Mouse (Mus musculus): ENCODE measurements at regions not wholly inside any gene's neighbourhood (a gene's known extent, or its start where the extent isn't known, plus 50 kb on each side); places are given as distances from the start of the nearest gene placed in this dataset.
A peak's percentile ranks its signal among the peaks of the same experiment; 100 is the strongest.
"Not testable (repeated sequence)": the region's sequence is repeated elsewhere in the genome, so short reads cannot be mapped to it uniquely, and the experiment has no call there.

DNA sequence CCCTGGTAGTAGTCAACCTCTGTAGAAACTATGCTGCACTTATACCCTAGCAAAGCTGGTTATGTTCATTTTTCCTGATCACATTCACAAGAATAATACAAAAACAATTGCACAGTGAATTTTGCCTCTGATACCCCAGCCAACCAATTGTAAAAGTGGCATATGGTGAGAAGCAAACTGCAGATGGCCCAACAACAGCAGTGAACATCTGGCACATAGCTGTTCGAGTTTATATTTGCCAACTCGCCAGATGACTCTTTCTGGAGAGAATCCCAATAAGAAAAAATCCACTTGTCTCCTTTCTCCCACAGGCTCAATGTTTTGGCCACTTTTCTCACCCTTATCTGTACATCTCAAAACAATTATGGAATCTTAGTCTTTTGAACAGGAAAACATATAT is 196.5 kb upstream of the Grik2 start:
- no peak for DNase-seq (ENCODE audit: low spot score in 2 of 2)

DNA sequence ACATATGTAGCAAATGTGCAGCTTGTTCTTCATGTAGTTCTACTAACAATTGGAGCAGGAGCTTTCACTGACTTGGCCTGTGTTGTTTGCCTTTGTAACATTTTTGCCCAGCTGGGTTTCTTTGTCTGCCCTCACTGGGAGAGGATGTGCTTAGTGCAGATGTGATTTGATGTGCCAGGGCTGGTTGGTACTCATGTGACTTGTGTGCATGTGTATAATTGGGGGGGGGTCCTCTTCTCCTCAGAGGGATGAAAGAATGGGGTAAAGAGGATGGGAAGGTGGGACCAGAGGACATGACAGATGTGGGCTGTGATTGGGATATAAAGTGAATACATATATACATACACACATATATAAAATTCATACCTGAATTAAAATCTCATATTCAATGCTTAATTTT is 163.9 kb upstream of the Grik2 start:
- DNase-seq (ENCODE audit: low spot score in 2 of 2): no peak

DNA sequence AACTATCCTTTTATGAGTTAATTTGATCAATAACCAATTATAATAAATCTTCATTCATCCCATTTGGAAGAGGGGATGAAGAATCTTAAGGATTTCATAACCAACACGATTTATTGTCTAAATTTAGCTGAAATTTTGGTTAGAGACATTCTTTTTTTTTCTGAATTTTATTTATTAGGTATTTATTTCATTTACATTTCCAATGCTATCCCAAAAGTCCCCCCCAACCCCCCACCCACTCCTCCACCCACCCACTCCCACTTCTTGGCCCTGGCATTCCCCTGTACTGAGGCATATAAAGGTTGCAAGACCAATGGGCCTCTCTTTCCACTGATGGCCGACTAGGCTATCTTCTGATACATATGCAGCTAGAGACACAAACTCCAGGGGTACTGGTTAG is 148.7 kb upstream of the Grik2 start:
- not testable (repeated sequence) for DNase-seq (ENCODE audit: low spot score in 2 of 2)

DNA sequence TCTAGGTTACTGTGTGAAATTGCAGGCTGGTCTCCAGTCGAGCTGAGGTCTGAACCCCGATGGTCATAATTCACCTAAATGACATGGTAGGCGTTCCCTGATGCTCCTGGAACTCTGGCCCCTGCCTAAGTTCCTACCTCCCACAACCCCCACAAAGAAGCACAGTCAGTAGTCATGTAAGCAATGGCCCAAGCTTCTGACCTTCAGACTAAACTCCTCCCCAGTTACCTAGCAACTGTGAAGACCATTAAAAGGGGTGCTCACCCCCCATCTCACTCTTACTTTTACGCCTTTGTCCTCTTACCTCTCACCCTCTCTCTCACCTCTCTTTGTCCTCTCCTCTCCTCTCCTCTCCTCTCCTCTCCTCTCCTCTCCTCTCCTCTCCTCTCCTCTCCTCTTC is 120.6 kb upstream of the Grik2 start:
- DNase-seq (ENCODE audit: low spot score in 2 of 2): not testable (repeated sequence)

DNA sequence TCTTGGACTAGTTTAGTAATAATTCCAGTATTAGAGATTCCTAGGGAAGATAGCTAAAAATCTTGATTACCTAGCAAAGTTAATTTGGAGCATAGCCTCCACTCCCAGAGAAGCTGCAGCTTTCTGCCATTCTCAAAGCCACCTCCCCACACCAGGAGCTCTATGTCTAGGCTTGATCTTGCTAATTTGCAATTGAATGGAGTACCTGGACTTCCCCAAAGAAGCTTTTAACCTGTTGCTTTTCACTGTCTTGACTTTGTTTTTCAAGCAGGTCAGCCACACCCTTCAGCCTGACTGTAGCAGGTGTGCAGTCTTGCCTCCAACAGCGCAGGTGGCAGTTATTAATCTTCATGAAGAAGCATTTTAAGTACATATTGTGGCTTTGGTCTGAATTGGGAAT is 119.6 kb upstream of the Grik2 start:
- DNase-seq (ENCODE audit: low spot score in 2 of 2): not testable (repeated sequence)

DNA sequence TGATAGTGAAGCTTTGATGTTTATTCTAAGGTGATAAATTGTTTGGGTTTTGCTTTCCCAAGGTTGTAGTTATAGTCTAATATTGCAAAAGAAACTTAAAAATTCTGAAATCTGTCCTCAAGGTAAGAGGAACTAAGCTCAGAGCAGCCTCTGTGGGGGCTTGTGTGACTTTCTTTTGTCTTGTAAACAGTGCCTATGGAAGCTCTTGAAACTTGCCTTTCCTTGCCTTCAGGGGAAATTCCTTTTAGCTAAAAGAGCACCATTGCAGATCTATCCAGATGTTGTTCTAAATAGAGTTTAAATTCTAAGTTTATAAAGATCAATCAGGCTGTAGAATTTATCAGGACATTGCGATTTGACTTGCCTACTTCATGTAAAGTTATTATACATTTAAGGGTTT is 116.1 kb upstream of the Grik2 start:
- not testable (repeated sequence) for DNase-seq (ENCODE audit: low spot score in 2 of 2)

DNA sequence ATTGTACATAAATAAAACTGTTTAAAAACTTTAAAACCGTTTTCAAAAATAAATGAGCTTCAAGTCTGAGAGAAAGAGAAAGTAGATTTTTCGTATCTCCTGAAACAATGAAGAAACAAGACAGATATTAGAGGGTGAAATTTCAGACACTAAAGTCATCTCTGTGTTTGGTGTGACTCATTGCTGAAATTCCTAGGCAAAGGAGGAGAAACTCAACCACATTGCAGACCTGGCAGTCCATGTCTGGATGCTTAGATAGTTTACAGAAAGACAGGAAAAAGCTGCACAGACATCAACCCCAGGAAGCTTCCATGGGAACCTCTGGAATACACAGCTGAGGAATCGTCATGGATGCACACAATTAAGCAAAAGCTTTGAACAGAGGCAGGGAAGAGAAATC is 106.9 kb upstream of the Grik2 start:
- DNase-seq (ENCODE audit: low spot score in 2 of 2): no peak

DNA sequence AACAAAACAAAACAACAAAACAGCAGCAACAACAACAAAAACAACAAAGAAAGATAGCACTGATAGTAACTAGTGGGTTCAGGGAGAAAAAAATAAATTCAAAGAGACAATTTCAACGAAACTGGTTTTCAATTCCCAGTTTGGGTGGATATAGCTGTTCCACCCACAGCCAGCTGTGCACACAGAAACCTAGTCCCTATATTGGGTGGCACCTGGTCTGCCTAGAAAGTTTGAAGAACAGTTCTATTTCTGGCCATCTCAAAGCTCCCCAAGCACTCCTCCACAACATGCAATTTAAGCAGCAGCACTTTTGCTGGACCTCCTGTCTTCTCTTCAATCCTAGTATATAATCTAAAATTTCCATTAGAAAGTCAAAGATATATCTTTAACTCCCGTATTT is 95.5 kb upstream of the Grik2 start:
- peak in 1 of 2 experiments; percentile 4 for DNase-seq (ENCODE audit: low spot score in 2 of 2)

DNA sequence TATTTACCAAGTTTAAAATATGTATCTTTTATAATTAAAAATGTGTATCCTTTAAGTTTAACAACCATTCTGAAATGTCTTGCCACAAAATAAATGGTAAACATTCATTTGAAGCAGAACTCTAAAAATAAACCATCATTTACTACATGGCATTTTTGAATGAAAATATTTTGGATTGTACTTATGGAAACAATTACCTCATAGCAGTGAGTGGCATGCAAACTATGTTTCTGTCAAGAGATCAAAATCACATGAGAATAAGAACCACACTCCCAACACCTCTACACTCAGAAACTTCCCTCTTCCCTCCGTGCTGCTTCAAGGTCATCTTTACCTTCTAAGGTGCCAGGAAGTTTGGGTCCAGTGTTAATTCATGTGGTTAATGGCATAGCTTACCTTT is 94.9 kb upstream of the Grik2 start:
- no peak for DNase-seq (ENCODE audit: low spot score in 2 of 2)

DNA sequence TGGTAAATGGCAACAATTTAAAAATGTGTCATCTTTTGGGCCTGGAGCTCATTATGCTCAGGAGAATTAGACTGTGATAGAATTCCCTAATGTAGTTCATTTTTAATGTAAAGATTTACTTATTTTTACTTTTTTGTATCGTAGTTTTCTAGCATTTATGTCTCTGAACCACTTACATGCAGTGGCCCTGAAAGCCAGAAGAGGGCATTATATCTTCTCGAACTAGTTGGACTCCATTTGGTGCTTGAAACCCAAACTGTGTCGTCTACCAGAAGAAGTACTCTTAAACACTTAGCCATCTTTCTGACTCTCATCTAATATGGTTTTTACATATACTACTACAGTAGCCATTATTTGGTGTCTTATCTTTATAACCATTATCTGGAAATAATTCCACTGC is 75.2 kb upstream of the Grik2 start:
- no peak for DNase-seq (ENCODE audit: low spot score in 2 of 2)

DNA sequence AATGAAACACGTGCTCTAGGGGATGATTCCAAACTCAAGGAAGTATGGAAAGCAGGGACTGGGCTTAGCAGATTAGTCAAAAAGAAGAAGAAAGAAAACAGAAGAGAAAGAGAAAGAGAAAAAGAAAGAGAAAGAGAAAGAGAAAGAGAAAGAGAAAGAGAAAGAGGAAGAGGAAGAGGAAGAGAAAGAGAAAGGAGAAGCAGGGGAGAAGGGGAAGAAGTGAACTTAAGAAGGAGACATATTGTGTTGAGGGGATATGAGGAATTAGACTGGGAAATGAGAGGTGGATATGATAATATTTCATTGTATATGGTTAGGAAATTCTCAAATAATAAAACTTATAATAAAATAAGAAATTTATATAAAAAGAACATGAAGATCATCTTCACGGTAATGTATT is 59.1 kb upstream of the Grik2 start:
- DNase-seq (ENCODE audit: low spot score in 2 of 2): no peak

DNA sequence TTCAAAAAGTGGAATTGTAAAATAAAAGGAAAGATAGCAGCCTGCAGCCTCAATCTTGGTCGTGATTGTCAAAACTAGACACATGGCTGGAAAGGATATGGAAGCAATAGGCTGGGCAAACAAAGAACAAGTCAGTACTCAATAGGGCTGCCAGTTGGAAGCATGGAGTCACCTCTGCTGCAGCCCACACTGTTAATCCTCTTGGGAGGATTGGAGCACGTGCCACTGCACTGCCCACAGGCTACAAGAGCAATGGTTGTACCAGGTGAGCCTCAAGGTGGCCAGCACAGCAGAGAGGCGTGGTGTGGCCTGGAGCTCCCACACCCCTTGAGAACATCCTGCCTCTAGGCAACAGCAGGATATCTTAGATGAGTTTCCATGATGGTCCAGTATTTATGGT is 55.7 kb upstream of the Grik2 start:
- DNase-seq (ENCODE audit: low spot score in 2 of 2): no peak
